Mouse (Mus musculus) lung, adult 2 months (tissue): ENCODE measurements at regions not wholly inside any gene's neighbourhood (a gene's known extent, or its start where the extent isn't known, plus 50 kb on each side); places are given as distances from the start of the nearest gene placed in this dataset.

ENCODE experiments used
- DNase-seq: peaks from one replicate; pipeline ENCODE4 v3.0.0; 2022
- H3K4me1 ChIP-seq: fragments of 200-500 bp; 2 replicates; pipeline ENCODE4 v1.6.1; 2011; ENCODE audit warnings: low read length; ENCODE audit not compliant: control insufficient read depth, insufficient read depth
- H3K4me3 ChIP-seq: fragments of 200-500 bp; replicated peaks from 2 replicates; pipeline ENCODE3; 2011; ENCODE audit warnings: low read depth, mild to moderate bottlenecking, control low read depth, low read length; ENCODE audit errors: extremely low read depth
- CTCF ChIP-seq: fragments of 200-500 bp; IDR thresholded peaks from 2 replicates; pipeline ENCODE4 v1.5.1; 2011; ENCODE audit warnings: mild to moderate bottlenecking, low read length, control low read depth; ENCODE audit not compliant: insufficient read depth
- POLR2A ChIP-seq: fragments of 200-500 bp; IDR thresholded peaks from 2 replicates; pipeline ENCODE4 v1.6.1; 2011; ENCODE audit warnings: low read depth, mild to moderate bottlenecking, control low read depth, low read length, borderline replicate concordance; ENCODE audit errors: extremely low read depth
- WGBS: fragments of 180-500 bp; shearing (Covaris S2); methylation state at CpG from one replicate; pipeline ENCODE4 v1.1.7; 2018; 5-methylcytosine and 5-hydroxymethylcytosine counted together

- WGBS = 76% methylated on average over 13 of the region's 13 CpGs
- no peak for DNase-seq
- H3K4me1 ChIP-seq = no peaks in the 10 kb centered on the region
- H3K4me3 ChIP-seq = no peak overlapping the region
- no peak for TF ChIP-seq POLR2A
- no peak for TF ChIP-seq CTCF
Observed at GRCm38 (mm10) chr15:25252648-25253567, 160.7 kb downstream of the Basp1 start.

DNA sequence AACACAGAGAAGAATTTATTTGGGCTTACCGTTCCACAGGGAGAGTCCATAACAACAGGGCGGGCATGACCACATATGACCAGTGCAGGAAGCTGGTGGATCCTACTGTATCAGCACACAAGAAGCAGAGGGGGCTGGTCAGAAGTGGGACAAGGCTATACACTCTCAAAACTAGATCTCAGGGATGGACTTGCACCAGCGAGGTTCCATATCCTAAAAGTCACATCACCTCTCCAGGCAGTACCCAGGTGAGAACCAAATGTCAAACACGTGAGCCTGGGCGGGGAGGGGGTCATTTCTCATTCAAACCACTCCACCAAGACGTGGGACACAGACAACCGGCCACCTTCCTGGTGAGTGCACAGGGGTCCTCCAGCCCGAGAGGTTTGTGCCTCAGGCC, 167.9 kb downstream of the Basp1 start:
- no peaks in the 10 kb centered on the region for H3K4me1 ChIP-seq
- no peak overlapping the region for H3K4me3 ChIP-seq
- DNase-seq = no peak
- 92% methylated on average over 8 of the region's 8 CpGs for WGBS
- TF ChIP-seq POLR2A (no peak), CTCF (no peak)

- DNase-seq = no peak
- TF ChIP-seq POLR2A = no peak
- TF ChIP-seq CTCF = no peak
- Histone ChIP-seq H3K4me3 (no peak overlapping the region), H3K4me1 (no peaks in the 10 kb centered on the region)
- WGBS = 76% methylated on average over 18 of the region's 18 CpGs
Observed at GRCm38 (mm10) chr15:25237665-25238664, 175.6 kb downstream of the Basp1 start.

DNA sequence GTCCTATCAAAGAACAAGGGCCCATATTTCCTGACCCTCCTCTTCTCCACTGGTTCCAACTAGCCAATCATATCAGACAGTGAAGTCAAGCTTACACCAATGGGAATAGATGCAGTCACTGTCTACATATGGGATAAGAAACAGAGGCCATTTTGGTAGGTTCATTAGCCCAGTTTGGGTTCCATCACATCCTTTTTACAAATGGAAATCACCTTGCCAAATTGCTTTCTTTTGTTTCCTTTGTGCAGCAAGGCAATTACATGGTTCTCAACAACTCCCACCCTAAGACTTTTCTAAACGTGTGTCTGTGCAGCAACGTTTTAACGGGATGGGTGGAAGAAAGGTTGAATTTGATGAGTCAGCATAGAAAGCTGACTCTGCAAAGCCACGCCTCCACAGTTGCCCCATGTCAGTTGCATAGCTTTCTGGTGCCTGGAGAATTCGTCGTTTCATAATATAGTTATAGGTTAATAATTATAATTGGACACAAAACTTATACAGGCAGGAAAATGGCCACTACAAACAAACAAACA, 177.3 kb downstream of the Basp1 start:
- 82% methylated on average over 6 of the region's 6 CpGs for WGBS
- Histone ChIP-seq H3K4me3 (no peak overlapping the region), H3K4me1 (no peaks in the 10 kb centered on the region)
- DNase-seq = no peak
- TF ChIP-seq CTCF (no peak), POLR2A (no peak)

DNA sequence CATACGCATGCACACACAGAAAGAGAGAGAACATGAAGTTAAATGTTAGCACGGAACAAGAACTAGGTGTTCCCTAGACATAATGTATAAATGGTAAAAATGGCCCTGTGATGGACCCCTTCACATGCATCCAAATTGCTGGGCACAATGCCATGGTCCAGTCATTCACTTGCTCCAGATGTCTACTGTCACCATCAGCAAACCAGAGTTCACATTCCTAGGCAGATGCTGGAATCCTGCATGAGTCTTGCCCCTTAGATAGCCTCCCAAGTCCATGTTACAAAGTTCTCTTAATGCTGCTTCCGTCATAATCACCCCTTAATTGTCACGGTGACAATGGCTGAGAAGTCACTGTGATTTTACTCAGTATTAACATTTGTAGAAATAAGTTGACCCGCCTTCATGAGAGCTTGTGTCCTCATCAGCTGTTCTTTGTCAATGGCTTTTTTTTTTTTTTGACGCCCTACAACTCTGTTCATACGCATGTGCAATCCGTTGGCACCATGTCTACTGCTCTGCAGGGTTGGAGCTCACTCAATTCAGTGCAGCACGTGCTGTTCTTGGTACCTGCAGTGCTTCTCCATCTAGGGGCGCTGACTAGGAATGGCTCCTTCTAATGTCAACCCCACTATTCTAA, 179.4 kb downstream of the Basp1 start:
- no peaks in the 10 kb centered on the region for H3K4me1 ChIP-seq
- no peak for DNase-seq
- no peak for TF ChIP-seq CTCF
- TF ChIP-seq POLR2A = no peak
- WGBS = 77% methylated on average over 10 of the region's 10 CpGs
- no peak overlapping the region for H3K4me3 ChIP-seq

- no peak for TF ChIP-seq POLR2A
- no peak for TF ChIP-seq CTCF
- DNase-seq = no peak
- 82% methylated on average over 4 of the region's 4 CpGs for WGBS
- no peak overlapping the region for H3K4me3 ChIP-seq
- H3K4me1 ChIP-seq = no peaks in the 10 kb centered on the region
Observed at GRCm38 (mm10) chr15:25230213-25230612, 183.4 kb downstream of the Basp1 start.

DNA sequence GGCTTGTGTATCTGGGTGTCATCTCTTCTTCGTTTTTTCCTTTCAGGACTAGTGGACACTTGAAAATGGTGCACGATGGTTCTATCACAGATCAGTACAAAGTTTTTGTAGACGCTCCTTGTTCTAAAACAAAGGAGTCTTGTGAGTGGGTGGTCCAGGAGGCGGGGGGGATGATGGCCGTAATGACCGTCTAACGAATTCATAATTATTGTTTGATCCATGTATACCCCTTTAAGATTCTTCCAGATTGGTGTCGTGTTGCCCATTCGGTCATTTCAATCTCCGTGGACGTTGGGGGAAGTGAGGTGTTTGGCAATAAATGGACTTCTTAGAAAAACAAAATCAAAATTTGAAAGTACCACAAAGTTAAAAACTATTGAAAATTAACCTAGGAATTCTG, 183.8 kb downstream of the Basp1 start:
- WGBS = 88% methylated on average over 11 of the region's 11 CpGs
- TF ChIP-seq CTCF = no peak
- TF ChIP-seq POLR2A = no peak
- H3K4me3 ChIP-seq = no peak overlapping the region
- no peak for DNase-seq
- no peaks in the 10 kb centered on the region for H3K4me1 ChIP-seq

DNA sequence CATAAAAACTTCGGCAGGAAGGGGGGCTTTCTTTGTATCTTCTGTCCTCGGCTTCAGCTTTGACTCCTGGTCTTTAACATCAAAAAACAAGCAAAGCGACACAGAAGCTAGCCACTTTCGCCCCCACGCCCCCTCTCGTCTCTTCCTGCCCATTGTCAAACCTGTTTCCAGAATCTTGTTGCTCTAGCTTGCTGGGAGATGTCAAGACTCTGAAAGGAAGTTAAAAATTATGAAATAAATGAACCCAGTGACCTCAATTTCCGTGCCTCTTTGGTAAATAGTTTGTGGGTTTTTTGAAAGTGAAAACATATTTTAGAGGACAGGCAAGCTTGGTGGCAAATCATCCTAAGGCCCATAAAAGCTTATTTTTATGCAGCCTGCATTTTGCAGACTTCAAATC, 186.1 kb downstream of the Basp1 start:
- Histone ChIP-seq H3K4me1 (no peaks in the 10 kb centered on the region), H3K4me3 (no peak overlapping the region)
- no peak for DNase-seq
- TF ChIP-seq CTCF = no peak
- TF ChIP-seq POLR2A = no peak
- WGBS = 22% methylated on average over 7 of the region's 7 CpGs

DNA sequence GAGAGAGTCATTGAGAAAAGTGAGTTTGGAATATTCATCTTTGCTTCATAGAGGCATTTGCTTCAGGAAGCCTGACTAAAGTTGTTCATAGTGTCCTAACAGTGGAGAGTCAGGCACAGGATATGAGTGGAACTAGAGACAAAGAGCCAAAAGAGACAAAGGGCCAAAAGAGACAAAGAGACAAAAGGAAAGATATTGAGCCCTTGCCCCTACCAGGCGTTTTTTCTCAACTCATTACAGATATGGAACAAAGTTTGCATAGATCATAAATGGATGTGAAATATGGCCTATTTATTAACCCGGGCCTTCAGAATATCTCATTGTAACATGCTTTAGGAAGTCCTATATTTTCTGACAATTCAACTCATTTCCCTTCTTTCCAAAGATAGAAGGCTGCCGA, 187.6 kb downstream of the Basp1 start:
- Histone ChIP-seq H3K4me3 (no peak overlapping the region), H3K4me1 (no peaks in the 10 kb centered on the region)
- 29% methylated on average over 3 of the region's 3 CpGs for WGBS
- TF ChIP-seq CTCF = no peak
- TF ChIP-seq POLR2A = no peak
- no peak for DNase-seq
